Mouse (Mus musculus): ENCODE data around the gene Plppr3. TPM values are rescaled to one million over a fixed set of nuclear protein-coding genes. Genes with fewer than 3 reads are reported as not detected.

Gene Plppr3
- polyA plus RNA-seq, 1 experiment from 2014 or later = 417 TPM

DNA sequence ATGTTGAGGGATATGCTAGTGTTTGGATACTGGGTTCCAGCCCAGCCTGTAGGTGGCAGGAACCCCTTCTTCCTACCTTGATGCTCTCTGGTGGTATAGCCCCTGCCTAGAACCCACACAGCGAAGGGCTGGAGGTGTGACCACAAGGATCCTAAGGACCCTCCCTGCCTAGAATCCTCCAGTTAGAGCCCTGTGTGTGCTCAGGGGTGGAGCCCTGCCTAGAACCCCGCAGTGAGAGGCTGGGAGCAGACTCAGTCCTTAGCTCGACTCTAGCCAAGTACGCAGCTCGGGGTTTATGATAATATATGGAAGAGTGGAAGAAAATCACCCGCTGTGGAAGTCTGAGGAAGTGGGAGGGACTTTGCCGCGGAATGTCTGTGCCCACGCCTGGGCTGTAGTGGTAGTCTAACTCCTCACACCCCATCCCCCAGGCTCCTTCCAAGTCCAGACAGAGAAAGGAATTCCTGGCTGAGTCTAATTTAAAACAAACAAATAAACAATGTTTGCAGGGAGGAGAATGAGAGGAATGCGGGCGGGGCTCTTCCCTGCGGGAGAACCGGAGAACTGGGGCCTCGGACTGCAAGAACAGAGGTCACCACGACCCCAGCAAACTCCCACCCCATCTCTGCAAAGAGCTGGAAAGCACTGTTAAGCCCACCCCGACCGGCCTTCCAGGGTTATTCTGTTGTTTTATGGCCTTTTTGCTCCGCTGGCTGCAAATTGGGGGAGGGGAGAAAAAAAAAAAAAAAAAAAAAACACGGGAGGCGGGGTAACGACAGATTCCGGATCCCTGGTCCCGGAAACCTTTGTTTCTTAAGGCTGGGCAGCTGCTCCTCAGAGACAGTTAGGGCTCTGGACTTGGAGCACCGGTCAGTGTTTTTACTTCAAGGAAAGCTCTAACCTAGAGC lies 33.5 kb downstream of the Plppr3 start:
- H3K9me3 ChIP-seq = no peaks in the 10 kb centered on the region
- peak; percentile 85 for ATAC-seq (ENCODE audit: low FRiP score, low read depth)
- peak overlapping the region; percentile 35 for H3K4me3 ChIP-seq
- peaks cover 10% of the 10 kb centered on the region for H3K4me1 ChIP-seq (replicated peaks)
- peak overlapping the region; percentile 74 for H3K4me2 ChIP-seq
- peak overlapping the region; percentile 25; the same call in 1 of the 2 replicates for H3K9ac ChIP-seq
- no peaks in the 10 kb centered on the region for H3K36me3 ChIP-seq
- WGBS = 0% methylated on average over 24 of the region's 24 CpGs
- H3K27ac ChIP-seq (replicated peaks) = peak overlapping the region; percentile 77
- H3K27me3 ChIP-seq = no peaks in the 10 kb centered on the region

DNA sequence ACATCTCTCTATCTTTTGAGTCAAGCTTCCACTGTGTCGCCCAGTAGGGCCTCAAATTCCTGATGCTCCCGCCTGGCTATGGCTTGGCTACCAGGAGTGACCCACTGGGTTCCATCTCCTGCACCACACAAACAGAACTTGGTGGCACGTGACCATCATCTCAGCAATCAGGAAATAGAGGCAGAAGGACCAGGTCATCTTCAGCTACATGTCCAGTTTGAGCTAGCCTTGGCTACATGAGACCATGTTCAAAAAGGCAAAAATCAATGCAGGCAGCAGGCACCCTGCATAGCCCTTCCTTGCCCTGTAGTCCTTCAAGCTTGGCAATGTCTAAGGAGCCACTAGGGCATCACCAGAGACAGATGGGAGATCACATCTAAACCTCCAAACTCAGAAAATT lies 34.3 kb downstream of the Plppr3 start:
- Histone ChIP-seq H3K27ac (replicated peaks) (peak overlapping the region; percentile 77), H3K4me3 (no peak overlapping the region), H3K4me2 (no peak overlapping the region), H3K9me3 (no peaks in the 10 kb centered on the region), H3K9ac (no peak overlapping the region), H3K36me3 (no peaks in the 10 kb centered on the region), H3K4me1 (replicated peaks) (peaks cover 10% of the 10 kb centered on the region), H3K27me3 (no peaks in the 10 kb centered on the region)
- no peak for ATAC-seq (ENCODE audit: low FRiP score, low read depth)
- WGBS = 94% methylated on average over 3 of the region's 3 CpGs

DNA sequence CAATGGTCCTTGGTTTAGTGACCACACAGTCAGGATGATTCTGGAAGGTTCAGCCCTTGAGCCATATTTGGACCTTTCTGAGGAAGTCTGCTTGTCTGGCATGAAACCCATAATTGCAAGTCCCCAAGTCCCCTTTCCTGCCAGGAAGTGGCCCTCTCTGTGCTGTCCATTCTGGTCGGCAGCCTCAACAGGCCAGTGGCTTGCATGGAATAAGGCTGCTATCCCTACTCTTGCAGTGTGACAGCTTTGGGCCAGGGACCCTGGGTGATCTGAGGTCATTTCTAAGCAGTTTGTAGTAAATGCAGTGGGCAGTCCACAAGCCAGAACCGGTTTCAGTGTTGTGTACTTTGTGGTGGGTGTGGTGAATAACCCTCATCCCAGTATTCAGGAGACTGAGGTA lies 36.3 kb downstream of the Plppr3 start:
- peaks cover 12% of the 10 kb centered on the region for H3K4me1 ChIP-seq (replicated peaks)
- no peaks in the 10 kb centered on the region for H3K36me3 ChIP-seq
- H3K4me2 ChIP-seq = no peak overlapping the region
- H3K27ac ChIP-seq (replicated peaks) = no peak overlapping the region
- 69% methylated on average over 2 of the region's 2 CpGs for WGBS
- no peak for ATAC-seq (ENCODE audit: low FRiP score, low read depth)
- H3K27me3 ChIP-seq = no peaks in the 10 kb centered on the region
- H3K9me3 ChIP-seq = no peaks in the 10 kb centered on the region
- H3K9ac ChIP-seq = no peak overlapping the region
- H3K4me3 ChIP-seq = no peak overlapping the region

DNA sequence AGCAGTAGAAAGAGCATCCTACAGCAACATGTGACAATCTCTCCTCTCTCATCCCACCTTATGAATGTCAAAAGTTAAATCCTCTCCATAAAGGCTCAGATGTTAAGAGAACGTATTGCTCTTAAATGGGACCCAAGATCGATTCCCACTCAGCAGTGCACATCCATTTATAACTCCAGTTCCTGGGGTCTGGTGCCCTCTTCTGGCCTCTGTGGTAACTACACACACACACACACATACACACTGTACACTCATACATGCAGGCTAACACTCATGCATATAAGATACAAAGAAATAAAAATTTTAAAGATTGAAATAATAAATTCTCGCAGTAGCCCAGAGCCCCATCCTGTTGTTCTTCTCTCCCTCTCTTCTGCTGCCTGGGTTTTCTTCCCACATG lies 37.5 kb downstream of the Plppr3 start:
- Histone ChIP-seq H3K9ac (no peak overlapping the region), H3K4me1 (replicated peaks) (peaks cover 12% of the 10 kb centered on the region), H3K36me3 (no peaks in the 10 kb centered on the region), H3K9me3 (no peaks in the 10 kb centered on the region), H3K27ac (replicated peaks) (no peak overlapping the region), H3K4me3 (no peak overlapping the region), H3K27me3 (no peaks in the 10 kb centered on the region), H3K4me2 (no peak overlapping the region)
- ATAC-seq (ENCODE audit: low FRiP score, low read depth) = no peak
- WGBS = 97% methylated on average over 3 of the region's 3 CpGs

DNA sequence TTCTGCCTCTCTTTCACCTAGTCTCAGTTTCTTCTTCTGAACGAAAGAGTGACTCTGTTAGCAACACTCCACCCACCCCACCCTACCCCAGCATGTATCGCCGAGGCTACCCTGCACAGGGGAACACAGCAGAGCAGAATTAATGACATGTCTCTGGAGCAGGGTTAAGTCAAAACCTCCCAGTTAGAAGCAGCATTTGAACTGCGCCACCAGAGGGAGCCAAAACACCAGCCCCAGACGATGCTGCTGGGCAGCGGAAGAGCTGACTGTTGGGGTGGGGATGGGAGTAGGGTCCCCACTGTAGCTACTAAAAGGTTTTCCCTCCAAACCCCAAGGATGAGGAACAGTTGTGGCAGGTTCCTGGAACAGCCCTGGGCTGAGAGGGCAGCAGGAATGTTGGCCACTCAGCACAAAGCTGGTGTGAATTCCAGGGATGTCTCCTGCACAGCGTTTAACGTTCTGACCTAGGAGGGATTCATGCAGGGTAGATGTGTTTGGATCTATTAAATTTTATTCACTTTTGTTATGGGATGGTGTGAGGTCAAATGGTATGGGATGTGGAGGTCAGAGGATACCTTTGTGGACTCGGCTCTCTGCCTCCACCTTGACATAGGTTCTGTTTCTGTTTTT lies 39.5 kb downstream of the Plppr3 start:
- Histone ChIP-seq H3K27me3 (no peaks in the 10 kb centered on the region), H3K27ac (replicated peaks) (no peak overlapping the region), H3K9ac (no peak overlapping the region), H3K4me1 (replicated peaks) (0 out of 2 replicates have a peak, but pooled peaks cover 3% of the 10 kb centered on the region), H3K4me2 (0 out of 2 replicates have a peak overlapping the region, but pooled peaks have one; percentile 24), H3K36me3 (no peaks in the 10 kb centered on the region), H3K9me3 (no peaks in the 10 kb centered on the region), H3K4me3 (no peak overlapping the region)
- 26% methylated on average over 9 of the region's 9 CpGs for WGBS
- ATAC-seq (ENCODE audit: low FRiP score, low read depth) = peak; percentile 58

DNA sequence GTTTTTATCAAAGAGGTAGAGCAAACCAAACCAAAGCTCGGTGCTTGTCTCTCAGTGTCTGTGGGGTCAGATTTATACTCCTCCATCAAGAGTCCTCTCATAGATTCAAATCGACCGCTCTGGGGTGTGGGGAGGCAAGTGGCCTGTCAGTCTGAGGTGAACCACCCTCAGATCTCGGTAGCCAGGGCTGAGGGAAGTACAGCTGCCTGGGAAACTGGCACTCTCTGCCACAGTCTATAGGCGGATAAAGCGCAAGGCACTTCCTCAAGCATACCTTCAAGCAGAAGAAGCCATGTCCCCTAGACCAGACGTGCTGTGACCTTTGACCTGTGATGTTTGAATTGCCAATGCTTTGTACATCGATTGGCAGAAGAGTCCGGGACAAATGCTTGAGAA lies 41.6 kb downstream of the Plppr3 start:
- H3K9me3 ChIP-seq = no peaks in the 10 kb centered on the region
- no peak for ATAC-seq (ENCODE audit: low FRiP score, low read depth)
- H3K4me3 ChIP-seq = no peak overlapping the region
- H3K36me3 ChIP-seq = no peaks in the 10 kb centered on the region
- H3K27ac ChIP-seq (replicated peaks) = no peak overlapping the region
- H3K9ac ChIP-seq = no peak overlapping the region
- 0 out of 2 replicates have a peak, but pooled peaks cover 3% of the 10 kb centered on the region for H3K4me1 ChIP-seq (replicated peaks)
- H3K4me2 ChIP-seq = no peak overlapping the region
- WGBS = 74% methylated on average over 9 of the region's 9 CpGs
- H3K27me3 ChIP-seq = no peaks in the 10 kb centered on the region

DNA sequence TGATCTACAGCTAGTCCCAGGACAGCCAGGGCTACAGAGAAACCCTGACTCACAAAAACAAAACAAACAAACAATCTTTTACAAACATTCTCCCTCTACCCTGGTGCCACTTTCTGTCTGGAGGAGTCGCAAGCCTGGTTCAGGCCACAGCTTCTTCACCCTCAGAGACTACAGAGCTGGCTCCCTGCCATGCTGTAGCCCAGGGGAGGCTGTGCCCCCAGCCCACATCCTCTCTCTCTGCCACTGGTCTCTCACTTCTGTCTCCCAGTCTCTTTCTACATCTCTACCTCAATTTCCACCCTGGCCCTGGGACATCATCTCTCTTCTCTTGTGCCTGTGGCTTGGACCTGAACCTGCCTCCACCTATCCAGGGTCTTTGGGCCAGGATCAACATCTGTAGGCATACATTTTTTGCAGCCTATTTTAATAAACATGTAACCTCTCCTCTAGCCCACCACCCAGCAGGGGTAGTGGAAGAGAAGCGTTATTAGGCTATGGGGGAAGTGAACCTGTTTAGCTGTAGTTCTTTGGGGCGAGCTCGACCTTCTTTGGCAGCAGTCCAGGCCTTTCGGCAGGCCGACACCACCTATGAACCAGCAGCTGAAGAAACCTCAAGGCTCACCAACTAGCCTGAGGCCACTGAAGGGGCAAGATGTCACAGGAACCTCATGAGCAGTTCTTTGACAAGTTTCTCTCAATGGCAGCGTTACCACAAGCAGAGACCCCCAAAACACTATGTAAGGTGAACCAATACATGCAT lies 42.2 kb downstream of the Plppr3 start:
- H3K4me3 ChIP-seq = no peak overlapping the region
- WGBS = 69% methylated on average over 7 of the region's 7 CpGs
- no peak overlapping the region for H3K27ac ChIP-seq (replicated peaks)
- no peak overlapping the region for H3K9ac ChIP-seq
- H3K9me3 ChIP-seq = no peaks in the 10 kb centered on the region
- ATAC-seq (ENCODE audit: low FRiP score, low read depth) = no peak
- H3K36me3 ChIP-seq = no peaks in the 10 kb centered on the region
- no peak overlapping the region for H3K4me2 ChIP-seq
- no peaks in the 10 kb centered on the region for H3K27me3 ChIP-seq
- H3K4me1 ChIP-seq (replicated peaks) = 0 out of 2 replicates have a peak, but pooled peaks cover 3% of the 10 kb centered on the region

DNA sequence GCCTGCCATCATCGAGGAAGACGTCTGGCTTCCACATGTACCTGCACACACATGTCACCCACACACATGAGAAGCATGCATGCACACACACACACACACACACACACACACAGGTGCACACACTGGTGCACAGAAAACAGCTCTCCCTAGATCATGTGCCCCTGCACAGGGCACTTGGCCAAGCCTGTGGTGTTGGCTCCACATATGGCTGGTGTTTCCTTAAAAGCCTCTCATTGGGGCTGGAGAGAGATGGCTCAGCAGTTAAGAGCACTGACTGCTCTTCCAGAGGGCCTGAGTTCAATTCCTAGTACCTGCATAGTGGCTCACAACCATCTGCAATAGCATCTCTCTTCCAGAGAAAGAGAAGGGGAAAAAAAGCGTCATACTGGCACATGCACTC lies 42.9 kb downstream of the Plppr3 start:
- 0 out of 2 replicates have a peak, but pooled peaks cover 3% of the 10 kb centered on the region for H3K4me1 ChIP-seq (replicated peaks)
- no peaks in the 10 kb centered on the region for H3K27me3 ChIP-seq
- no peak for ATAC-seq (ENCODE audit: low FRiP score, low read depth)
- H3K4me2 ChIP-seq = no peak overlapping the region
- H3K9me3 ChIP-seq = no peaks in the 10 kb centered on the region
- 82% methylated on average over 3 of the region's 3 CpGs for WGBS
- no peaks in the 10 kb centered on the region for H3K36me3 ChIP-seq
- no peak overlapping the region for H3K27ac ChIP-seq (replicated peaks)
- no peak overlapping the region for H3K9ac ChIP-seq
- no peak overlapping the region for H3K4me3 ChIP-seq

DNA sequence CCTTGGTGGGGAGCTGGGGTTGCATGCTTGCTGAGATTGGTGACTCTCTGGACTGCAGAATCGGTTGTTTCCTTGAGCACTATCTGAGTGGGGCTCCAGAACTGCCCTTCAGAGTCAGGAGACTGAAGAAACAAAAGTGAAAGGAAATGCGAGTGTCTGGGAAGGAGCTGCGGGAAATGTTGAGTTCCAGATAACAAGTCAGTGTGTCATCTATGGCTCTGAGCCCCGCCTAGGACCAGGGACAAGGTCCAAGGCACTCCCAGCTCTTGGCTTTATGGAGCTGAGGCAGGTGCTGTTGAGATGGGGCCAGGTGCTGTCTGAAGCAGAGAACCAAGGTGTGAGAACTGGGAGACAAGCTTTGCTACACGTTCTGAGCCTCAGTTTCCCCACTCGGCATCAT lies 50.0 kb downstream of the Plppr3 start:
- no peak overlapping the region for H3K4me3 ChIP-seq
- no peaks in the 10 kb centered on the region for H3K27me3 ChIP-seq
- H3K4me1 ChIP-seq (replicated peaks) = peaks cover 3% of the 10 kb centered on the region; the same call in 1 of the 2 replicates
- peaks cover 16% of the 10 kb centered on the region for H3K36me3 ChIP-seq
- WGBS = 76% methylated on average over 6 of the region's 6 CpGs
- no peak for ATAC-seq (ENCODE audit: low FRiP score, low read depth)
- H3K4me2 ChIP-seq = no peak overlapping the region
- H3K27ac ChIP-seq (replicated peaks) = no peak overlapping the region
- H3K9ac ChIP-seq = no peak overlapping the region
- no peaks in the 10 kb centered on the region for H3K9me3 ChIP-seq

DNA sequence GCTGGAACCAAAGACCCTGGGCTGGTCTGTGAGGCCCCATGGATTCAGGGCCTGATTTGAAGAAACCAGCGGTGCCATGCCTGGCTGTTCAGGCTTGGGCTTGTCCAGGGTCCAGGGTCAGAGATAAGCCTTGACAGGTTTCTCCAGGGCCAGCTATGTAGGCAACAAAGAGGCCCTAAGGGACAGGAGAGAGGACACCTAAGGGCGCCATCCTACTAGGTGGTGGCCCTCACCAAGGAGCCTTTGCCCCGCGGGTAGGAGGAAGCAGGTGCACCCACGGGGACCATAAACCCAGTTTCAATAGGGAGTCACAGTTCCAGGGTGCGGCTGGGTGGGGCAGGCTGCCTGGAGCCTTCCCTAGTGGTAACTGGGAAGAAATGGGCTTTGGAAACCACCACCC lies 51.4 kb downstream of the Plppr3 start:
- Histone ChIP-seq H3K9ac (no peak overlapping the region), H3K4me2 (no peak overlapping the region), H3K27ac (replicated peaks) (no peak overlapping the region), H3K27me3 (no peaks in the 10 kb centered on the region), H3K4me3 (no peak overlapping the region), H3K36me3 (peaks cover 27% of the 10 kb centered on the region), H3K9me3 (no peaks in the 10 kb centered on the region), H3K4me1 (replicated peaks) (peaks cover 3% of the 10 kb centered on the region; the same call in 1 of the 2 replicates)
- WGBS = 82% methylated on average over 6 of the region's 6 CpGs
- no peak for ATAC-seq (ENCODE audit: low FRiP score, low read depth)

DNA sequence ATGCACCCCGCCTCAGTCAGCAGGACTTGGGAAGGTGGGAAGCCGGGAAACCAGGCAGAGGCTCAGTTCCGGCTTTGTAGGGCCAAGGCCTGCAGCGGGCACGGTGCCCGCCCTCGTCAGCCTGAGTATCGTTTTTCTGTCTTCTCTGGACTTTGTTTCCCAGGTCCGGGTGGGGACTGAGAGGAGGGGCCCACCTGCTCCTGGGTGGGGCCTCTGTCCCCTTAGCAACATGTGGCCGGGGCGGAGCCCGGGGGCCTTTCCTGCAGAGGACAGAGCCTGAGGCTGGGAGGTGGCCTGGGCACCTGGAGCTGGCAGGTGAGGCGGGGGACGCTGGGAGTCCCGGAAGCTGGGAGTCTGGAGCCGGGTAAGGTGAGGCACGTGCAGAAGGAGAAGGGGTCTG lies 52.1 kb downstream of the Plppr3 start:
- WGBS = 32% methylated on average over 17 of the region's 17 CpGs
- Histone ChIP-seq H3K27ac (replicated peaks) (no peak overlapping the region), H3K9me3 (no peaks in the 10 kb centered on the region), H3K4me1 (replicated peaks) (peaks cover 3% of the 10 kb centered on the region; the same call in 1 of the 2 replicates), H3K36me3 (peaks cover 27% of the 10 kb centered on the region), H3K9ac (0 out of 2 replicates have a peak overlapping the region, but pooled peaks have one; percentile 1), H3K27me3 (no peaks in the 10 kb centered on the region), H3K4me2 (no peak overlapping the region), H3K4me3 (no peak overlapping the region)
- no peak for ATAC-seq (ENCODE audit: low FRiP score, low read depth)

DNA sequence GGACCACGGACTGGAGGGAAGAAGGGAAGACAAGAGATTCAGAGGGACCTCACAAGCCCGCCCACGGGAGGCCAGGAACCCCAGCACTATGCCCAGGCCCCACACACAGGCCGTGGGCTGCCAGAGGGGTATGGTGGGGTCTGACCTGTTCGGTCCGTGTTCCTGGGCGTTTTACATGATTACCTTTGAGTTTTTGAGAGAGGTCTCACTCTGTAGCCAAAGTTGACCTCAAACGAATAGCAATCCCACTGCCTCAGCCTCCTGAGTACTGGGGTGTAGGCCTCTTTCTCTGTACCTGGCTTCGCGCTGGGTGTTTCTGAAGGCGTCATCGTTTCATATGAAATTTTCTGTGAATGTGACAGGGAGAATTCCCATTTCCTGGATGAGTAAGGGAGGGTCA lies 52.7 kb downstream of the Plppr3 start:
- 87% methylated on average over 12 of the region's 12 CpGs for WGBS
- no peak for ATAC-seq (ENCODE audit: low FRiP score, low read depth)
- Histone ChIP-seq H3K4me1 (replicated peaks) (peaks cover 3% of the 10 kb centered on the region; the same call in 1 of the 2 replicates), H3K4me2 (no peak overlapping the region), H3K27me3 (no peaks in the 10 kb centered on the region), H3K36me3 (peaks cover 30% of the 10 kb centered on the region), H3K27ac (replicated peaks) (no peak overlapping the region), H3K4me3 (no peak overlapping the region), H3K9ac (no peak overlapping the region), H3K9me3 (no peaks in the 10 kb centered on the region)
